Mouse (Mus musculus) lung, postnatal 10 days (tissue): Measurements from ENCODE around the gene Rora.

Experiments
- DNase-seq: peaks from one replicate; pipeline ENCODE4 v3.0.0; 2021

Gene Rora

GRCm38 (mm10) chr9:69327077-69327476 is 673.5 kb downstream of the Rora start:
- DNase-seq = no peak

- no peak for DNase-seq
These were observed 674.0 kb downstream of the Rora start for GRCm38 (mm10) chr9:69327591-69327990.

DNA sequence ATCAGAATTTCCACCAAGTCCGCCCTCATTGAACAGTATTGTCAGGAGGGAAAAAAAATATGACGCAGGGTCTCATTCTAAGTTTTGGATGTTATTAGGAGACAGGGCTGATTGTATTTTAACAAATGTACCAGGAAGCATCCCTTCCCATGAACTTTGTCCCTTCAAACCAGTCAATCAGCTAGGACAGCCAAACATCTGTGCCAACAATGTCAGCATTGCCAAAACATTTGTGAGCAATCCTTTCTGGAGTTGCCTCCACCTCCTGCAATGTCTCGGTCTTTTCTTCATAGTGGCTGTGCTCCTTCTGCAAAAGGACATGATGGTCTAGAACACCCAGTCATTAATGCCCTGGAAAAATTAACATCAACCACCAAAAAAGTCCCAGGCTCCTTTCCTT is 678.2 kb downstream of the Rora start:
- DNase-seq = peak; percentile 47

- no peak for DNase-seq
These were observed 679.4 kb downstream of the Rora start for GRCm38 (mm10) chr9:69332802-69333568.

GRCm38 (mm10) chr9:69333654-69334053 is 680.1 kb downstream of the Rora start:
- DNase-seq = no peak

- peak; percentile 64 for DNase-seq
These were observed 680.5 kb downstream of the Rora start for GRCm38 (mm10) chr9:69334106-69334505.

GRCm38 (mm10) chr9:69336063-69336462 is 682.5 kb downstream of the Rora start:
- DNase-seq = no peak

DNA sequence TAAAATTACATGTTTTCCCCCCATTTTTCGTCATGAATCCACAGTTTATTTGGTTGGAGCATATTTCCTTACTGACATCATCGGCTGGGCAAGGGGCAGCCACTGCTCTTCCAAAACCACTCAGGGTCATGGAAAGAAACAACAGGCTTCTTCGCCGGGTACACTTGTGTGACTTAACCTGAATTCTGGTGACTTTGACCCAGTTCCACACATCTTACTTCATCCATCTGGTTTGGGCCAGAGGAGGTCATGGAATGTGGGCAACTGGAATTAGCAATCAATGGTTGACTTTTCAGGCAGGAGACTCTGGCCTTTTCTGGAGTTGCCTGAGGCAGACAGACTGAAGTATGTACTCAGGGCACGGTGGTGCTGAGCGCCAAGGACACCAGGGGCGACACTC is 685.6 kb downstream of the Rora start:
- DNase-seq = no peak

- DNase-seq = no peak
These were observed 686.2 kb downstream of the Rora start for GRCm38 (mm10) chr9:69339829-69340228.

- DNase-seq = no peak
These were observed 686.8 kb downstream of the Rora start for GRCm38 (mm10) chr9:69340421-69340820.

- no peak for DNase-seq
These were observed 690.3 kb downstream of the Rora start for GRCm38 (mm10) chr9:69343881-69344280.

DNA sequence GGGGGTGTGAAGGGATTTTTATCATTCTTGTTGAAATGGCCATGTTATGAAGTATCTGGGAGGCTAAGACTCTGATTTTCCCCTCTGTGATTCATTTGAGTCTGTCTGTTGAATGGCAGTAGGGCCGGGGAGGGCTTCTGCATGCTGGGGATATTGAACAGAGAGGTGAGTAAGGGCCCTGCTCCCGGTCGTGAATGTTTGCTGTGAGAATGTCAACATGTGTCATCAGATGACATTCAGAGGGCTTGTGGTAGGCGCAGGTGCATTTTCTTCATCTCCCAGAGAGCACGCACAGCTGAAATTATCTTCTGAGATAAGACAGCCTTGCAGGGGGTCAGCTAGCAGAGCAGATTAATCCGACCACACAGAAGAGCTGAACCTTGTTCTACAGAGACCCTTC is 692.0 kb downstream of the Rora start:
- no peak for DNase-seq

GRCm38 (mm10) chr9:69347796-69348195 is 694.2 kb downstream of the Rora start:
- no peak for DNase-seq

DNA sequence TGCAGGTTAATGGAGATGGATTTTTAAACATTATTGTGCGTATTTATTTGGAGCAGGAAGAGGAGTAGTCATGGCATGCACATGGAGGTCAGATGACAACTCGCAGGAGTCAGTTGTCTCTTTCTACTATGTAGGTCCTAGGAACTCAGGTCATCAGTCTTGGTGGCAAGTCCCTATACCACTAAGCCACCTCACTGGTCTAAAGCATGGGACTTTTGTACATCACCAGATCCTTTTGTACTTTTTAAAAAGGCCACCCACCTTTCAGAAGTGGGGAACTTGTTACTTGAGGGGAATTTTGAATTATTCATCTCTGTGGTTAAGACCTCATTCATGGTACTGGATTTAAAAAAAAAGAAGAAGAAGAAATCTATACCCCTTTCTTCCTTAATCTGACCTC is 696.0 kb downstream of the Rora start:
- no peak for DNase-seq

DNA sequence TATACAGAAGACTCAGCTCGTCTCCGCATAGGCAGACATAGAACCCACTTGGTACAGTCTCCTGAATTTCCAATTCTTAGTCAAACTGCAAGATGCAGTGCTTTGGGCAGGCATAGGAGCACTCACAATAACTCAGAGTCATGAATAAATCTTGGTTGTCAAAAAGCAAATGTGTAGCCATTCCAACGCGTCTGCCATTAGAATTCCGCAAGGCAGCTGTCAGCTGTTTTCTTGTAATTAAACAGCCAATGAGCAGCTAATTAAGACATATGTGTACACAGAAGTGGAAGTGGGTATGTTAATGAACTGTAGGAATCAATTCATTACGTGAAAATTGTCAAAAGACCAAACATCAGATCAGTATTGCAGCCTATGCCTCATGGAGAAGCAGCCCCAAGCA is 700.6 kb downstream of the Rora start:
- DNase-seq = no peak

DNA sequence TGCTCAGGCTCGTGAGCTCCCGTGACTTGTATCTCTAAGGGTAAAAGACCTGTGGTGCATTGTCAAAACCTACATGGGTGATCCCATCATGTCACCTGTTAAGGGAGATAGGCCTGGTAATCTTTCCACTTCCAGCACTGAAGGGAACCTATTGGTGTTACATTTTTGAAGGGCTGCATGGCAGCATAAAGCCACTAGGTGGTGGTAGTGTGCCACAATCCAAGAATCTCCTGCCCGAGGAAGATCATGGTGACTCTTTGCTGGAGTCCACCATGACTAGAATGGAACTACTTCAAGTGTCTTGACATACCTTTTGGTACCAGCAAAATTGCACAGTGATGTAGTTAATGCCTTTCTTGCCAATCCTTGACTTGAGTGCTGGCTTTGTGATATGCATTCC is 704.2 kb downstream of the Rora start:
- DNase-seq = peak; percentile 62

DNA sequence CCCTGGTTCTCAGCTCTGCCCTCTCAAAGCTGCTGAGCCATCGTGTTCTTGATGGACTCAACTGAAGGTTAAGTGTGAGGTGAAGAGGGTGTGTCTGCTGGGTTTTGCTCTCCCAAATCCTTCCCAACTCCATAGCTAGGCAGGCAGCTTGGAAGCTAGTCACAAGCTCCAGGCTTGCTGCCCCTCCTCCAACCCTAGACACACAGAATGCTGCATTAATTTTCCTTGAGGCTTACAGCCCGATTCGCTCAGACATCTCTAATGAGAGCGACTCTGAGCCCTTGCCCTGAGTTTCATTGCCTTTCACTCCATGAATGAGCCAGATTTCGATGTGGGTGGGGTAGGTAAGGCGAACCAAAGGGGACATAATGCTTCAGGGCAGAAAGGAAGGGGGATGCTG is 705.2 kb downstream of the Rora start:
- DNase-seq = no peak

DNA sequence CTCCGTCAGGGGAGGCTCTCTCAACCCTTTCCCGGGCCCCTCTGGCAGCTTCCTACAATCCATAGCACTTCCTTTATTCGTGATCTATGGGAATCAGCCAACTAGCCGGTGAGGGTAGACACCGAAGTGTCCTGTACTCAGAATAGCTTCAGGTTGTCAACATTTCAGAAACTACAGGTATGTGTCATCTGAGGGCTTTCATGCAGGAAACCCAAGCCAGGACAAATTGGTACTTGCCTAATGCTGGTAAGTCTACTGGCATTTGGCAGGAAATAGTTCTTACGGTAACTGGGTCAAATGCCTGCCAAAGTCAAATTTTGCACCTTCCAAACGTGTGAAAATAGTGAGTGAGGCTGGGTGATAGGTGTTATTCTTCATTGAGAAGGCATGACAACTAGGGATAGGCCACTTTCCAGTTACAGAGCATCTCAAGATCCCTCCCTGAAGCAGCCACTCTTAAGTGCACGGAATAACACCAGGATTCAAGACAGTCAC is 708.4 kb downstream of the Rora start:
- DNase-seq = no peak

DNA sequence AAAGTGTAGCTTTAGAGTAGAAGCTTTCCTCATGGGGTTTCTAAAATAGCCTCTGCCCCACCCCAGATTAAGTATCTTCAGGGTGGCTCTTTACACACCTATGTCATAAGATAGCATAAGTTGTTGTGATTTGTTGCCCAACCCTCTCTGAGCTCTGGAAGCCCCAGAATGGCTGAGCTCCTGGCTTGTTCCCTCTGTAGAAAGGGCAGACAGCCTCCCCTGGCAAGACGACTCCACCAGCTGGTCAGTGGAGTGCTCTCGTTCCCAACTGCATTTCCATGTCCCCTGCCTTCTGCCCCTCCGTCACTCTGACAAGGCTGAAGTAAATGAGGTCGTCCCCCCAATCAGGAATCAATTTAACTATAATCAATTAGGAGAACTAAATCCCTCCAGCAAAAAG is 709.2 kb downstream of the Rora start:
- DNase-seq = no peak

DNA sequence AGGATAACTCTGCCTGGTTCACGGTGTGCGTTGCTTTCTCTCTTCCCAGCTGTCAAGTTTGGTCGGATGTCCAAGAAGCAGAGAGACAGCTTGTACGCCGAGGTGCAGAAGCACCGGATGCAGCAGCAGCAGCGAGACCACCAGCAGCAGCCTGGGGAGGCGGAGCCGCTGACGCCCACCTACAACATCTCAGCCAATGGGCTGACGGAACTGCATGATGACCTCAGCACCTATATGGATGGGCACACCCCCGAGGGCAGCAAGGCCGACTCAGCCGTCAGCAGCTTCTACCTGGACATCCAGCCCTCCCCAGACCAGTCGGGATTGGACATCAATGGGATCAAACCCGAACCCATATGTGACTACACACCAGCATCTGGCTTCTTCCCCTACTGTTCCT is 710.5 kb downstream of the Rora start:
- DNase-seq = no peak

DNA sequence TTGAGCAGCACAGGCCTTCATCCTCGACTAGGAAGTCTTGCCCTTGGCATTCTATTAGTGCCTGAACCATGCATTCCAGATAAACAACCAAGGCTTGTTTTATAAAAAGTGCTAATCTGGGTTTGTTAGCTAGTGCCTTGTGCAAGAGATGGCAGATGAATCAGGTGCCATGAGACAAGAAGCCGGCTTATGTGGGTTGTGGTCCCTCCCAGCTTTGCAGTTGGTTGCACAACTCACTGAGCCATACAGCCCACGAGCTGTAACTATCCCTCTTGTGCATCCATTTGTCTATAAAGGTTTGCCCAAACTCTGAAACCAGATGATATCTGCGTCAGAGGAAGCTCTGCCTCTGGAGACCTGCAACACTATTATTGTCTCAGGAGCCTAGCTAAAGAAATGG is 713.5 kb downstream of the Rora start:
- DNase-seq = no peak

DNA sequence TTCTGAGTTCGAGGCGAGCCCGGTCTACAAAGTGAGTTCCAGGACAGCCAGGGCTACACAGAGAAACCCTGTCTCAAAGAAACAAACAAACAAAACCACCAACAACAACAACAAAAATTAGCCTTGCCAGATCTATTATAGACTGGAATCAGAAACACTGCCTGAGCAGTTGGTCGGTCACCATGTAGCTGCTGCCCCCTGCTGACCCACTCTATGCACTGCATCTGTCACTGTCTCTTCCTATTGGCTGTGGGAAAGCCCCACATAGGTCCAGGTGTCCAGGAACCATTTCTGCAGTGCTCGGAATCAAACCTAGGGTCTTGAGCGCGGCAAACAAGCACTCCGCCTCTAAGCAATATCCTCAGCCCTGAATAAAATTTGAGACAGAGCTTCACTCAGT is 714.5 kb downstream of the Rora start:
- peak; percentile 74 for DNase-seq

DNA sequence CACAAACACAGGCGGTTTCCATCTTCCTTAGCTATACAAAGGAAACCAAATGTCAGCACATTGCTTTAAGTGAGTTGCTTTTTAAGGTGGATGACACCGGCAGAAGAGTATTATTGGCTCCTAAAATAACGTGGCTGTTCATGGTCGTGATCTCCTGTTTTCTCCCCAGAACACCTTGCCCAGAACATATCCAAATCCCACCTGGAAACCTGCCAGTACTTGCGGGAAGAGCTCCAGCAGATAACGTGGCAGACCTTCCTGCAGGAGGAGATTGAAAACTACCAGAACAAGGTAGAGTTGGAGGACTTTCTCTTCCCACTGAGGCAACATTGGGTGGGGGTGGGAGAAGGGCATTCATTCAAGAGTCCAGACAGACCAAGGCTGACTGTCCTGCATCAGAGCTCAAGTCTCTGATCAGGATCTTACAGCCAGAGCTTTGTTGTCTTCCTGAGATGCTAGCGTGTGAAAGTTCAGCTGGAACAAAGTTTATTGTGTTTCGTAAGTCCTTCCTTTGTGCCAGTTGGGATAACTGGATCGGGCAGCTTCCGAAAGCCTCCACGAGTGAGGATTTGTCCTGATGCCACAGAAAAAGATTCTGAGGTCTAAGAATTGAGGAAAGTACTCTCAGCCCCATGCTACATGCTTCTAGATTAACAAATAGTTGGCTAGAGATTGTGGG is 717.6 kb downstream of the Rora start:
- no peak for DNase-seq

DNA sequence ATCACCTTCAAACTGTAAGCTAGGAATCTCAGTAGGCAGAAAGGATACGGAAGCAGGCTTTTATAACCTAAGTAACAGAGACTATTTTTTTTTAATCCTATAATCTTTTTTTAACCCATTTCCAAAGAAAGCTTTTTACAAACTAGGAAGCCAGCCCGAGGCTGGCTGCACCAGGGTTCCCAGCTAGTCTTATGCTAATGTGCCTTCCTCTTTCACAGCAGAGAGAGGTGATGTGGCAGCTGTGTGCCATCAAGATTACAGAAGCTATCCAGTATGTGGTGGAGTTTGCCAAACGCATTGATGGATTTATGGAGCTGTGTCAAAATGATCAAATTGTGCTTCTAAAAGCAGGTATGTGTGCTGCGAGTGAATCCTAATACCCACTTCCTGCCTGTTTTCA is 719.3 kb downstream of the Rora start:
- no peak for DNase-seq
